Mouse (Mus musculus) kidney, embryonic 16.5 days (tissue): ENCODE results near the gene Sppl2b. TPM values are rescaled to one million over a fixed set of nuclear protein-coding genes. Genes with fewer than 3 reads are reported as not detected.
A peak's percentile ranks its signal among the peaks of the same experiment; 100 is the strongest.

Experiments used
- ATAC-seq: fragments of 200-750 bp; cut with Nextera tagmentation; 2 replicates; pipeline ENCODE4 v1.8.0; 2017; ENCODE audit warnings: moderate TSS enrichment; ENCODE audit not compliant: low FRiP score, low TSS enrichment
- H3K27ac ChIP-seq: fragments of 300-500 bp; sonication (generic); 2 replicates; pipeline ENCODE4 v1.5.1; 2014; ENCODE audit warnings: low read length
- H3K27me3 ChIP-seq: fragments of 300-500 bp; sonication (generic); 2 replicates; pipeline ENCODE4 v1.6.1; 2014; ENCODE audit warnings: low read length, control low read depth, mixed read lengths; ENCODE audit not compliant: insufficient read depth
- H3K36me3 ChIP-seq: fragments of 300-500 bp; sonication (generic); 2 replicates; pipeline ENCODE4 v1.6.1; 2014; ENCODE audit warnings: low read length, control low read depth, mixed read lengths; ENCODE audit not compliant: insufficient read depth
- H3K4me1 ChIP-seq: fragments of 300-500 bp; sonication (generic); 2 replicates; pipeline ENCODE4 v1.6.1; 2014; ENCODE audit warnings: low read length, control low read depth, mixed read lengths; ENCODE audit not compliant: insufficient read depth
- H3K4me2 ChIP-seq: fragments of 300-500 bp; sonication (generic); replicated peaks from 2 replicates; pipeline ENCODE4 v1.6.1; 2014; ENCODE audit warnings: low read depth, low read length
- H3K4me3 ChIP-seq: fragments of 300-500 bp; sonication (generic); 2 replicates; pipeline ENCODE4 v1.5.1; 2014; ENCODE audit warnings: mild to moderate bottlenecking, low read length
- H3K9ac ChIP-seq: fragments of 300-500 bp; sonication (generic); replicated peaks from 2 replicates; pipeline ENCODE4 v1.6.1; 2014; ENCODE audit warnings: low read length
- H3K9me3 ChIP-seq: fragments of 300-500 bp; sonication (generic); 2 replicates; pipeline ENCODE4 v1.6.1; 2016; ENCODE audit warnings: low read length, control low read depth
- WGBS: fragments of 180-500 bp; shearing (Covaris S2); extraction: QIAGEN DNeasy Blood & Tissue Kit; methylation state at CpG from one replicate; pipeline ENCODE4 v1.1.7; 2014; 5-methylcytosine and 5-hydroxymethylcytosine counted together
- polyA plus RNA-seq: library from polyadenylated mRNA; unstranded; fragments of >200 nt; fragmentation: Nextera tagmentation; extraction: Ambion mirVana; gene quantifications from 2 replicates; pipeline ENCODE4 v1.2.1, GENCODE M21; 2015

Sppl2b gene
- 52.6 and 54.0 TPM in 2 replicates for polyA plus RNA-seq

GRCm38 (mm10) chr10:80854913-80855748, at the start of gene Sppl2b, which contains the start of gene Lsm7:
TSS of gene Sppl2b (plus strand) at chr10:80855275.
TSS of gene Lsm7 (minus strand) at chr10:80855209.
- ATAC-seq = peak; percentile 84
- no peaks in the 10 kb centered on the region for H3K27me3 ChIP-seq
- H3K4me3 ChIP-seq = peak within 1 kb of the TSS; percentile 76
- peak within 1 kb of the TSS; percentile 99 for H3K4me2 ChIP-seq
- H3K4me1 ChIP-seq = peaks cover 22% of the 10 kb centered on the region
- H3K9ac ChIP-seq = peak within 1 kb of the TSS; percentile 94
- H3K36me3 ChIP-seq = peaks cover 21% of the 10 kb centered on the region; the same call in 1 of the 2 replicates
- H3K27ac ChIP-seq = peak within 1 kb of the TSS; percentile 34; the same call in 1 of the 2 replicates
- WGBS = under 1% methylated on average over 81 of the region's 81 CpGs
- H3K9me3 ChIP-seq = no peaks in the 10 kb centered on the region

GRCm38 (mm10) chr10:80805322-80805721, 49.8 kb upstream of the Sppl2b start:
- no peak overlapping the region for H3K4me3 ChIP-seq
- H3K4me1 ChIP-seq = peaks cover 46% of the 10 kb centered on the region
- no peak overlapping the region for H3K4me2 ChIP-seq
- peaks cover 6% of the 10 kb centered on the region for H3K27me3 ChIP-seq
- no peaks in the 10 kb centered on the region for H3K9me3 ChIP-seq
- peaks cover 46% of the 10 kb centered on the region for H3K36me3 ChIP-seq
- 78% methylated on average over 5 of the region's 5 CpGs for WGBS
- H3K27ac ChIP-seq = no peak overlapping the region
- no peak for ATAC-seq
- no peak overlapping the region for H3K9ac ChIP-seq

DNA sequence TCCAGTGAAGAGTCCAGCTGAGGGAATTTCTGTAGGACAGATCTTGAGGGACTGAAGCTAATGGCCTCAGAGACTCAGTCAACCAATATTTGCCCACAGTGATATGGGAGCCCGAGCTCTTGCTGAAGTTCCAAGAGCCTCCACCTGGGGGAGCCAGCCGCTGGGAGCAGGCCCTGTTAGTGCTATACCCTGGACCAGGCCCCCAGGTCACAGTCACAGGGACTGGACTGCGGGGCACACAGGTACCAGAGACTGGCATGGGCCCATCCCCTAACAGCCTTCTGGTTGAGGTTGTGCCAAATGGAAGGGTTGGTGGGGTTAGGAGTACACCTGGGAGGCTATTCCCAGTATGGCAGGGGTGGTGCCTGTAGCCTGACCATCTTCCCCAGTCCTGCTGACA, 49.1 kb upstream of the Sppl2b start:
- H3K4me2 ChIP-seq = no peak overlapping the region
- H3K27ac ChIP-seq = no peak overlapping the region
- H3K36me3 ChIP-seq = peaks cover 42% of the 10 kb centered on the region
- peak; percentile 44 for ATAC-seq
- H3K4me1 ChIP-seq = peaks cover 48% of the 10 kb centered on the region
- H3K9me3 ChIP-seq = no peaks in the 10 kb centered on the region
- no peak overlapping the region for H3K9ac ChIP-seq
- WGBS = 19% methylated on average over 3 of the region's 3 CpGs
- H3K4me3 ChIP-seq = no peak overlapping the region
- peaks cover 6% of the 10 kb centered on the region for H3K27me3 ChIP-seq

- peak overlapping the region; percentile 66 for H3K27ac ChIP-seq
- H3K9ac ChIP-seq = peak overlapping the region; percentile 70
- peak overlapping the region; percentile 49 for H3K4me3 ChIP-seq
- peaks cover 6% of the 10 kb centered on the region for H3K27me3 ChIP-seq
- peak; percentile 1; the same call in 1 of the 2 replicates for ATAC-seq
- 42% methylated on average over 34 of the region's 34 CpGs for WGBS
- H3K9me3 ChIP-seq = no peaks in the 10 kb centered on the region
- H3K36me3 ChIP-seq = peaks cover 36% of the 10 kb centered on the region
- peaks cover 48% of the 10 kb centered on the region for H3K4me1 ChIP-seq
- H3K4me2 ChIP-seq = peak overlapping the region; percentile 95
Measured at GRCm38 (mm10) chr10:80806341-80807056, 48.6 kb upstream of the Sppl2b start.

DNA sequence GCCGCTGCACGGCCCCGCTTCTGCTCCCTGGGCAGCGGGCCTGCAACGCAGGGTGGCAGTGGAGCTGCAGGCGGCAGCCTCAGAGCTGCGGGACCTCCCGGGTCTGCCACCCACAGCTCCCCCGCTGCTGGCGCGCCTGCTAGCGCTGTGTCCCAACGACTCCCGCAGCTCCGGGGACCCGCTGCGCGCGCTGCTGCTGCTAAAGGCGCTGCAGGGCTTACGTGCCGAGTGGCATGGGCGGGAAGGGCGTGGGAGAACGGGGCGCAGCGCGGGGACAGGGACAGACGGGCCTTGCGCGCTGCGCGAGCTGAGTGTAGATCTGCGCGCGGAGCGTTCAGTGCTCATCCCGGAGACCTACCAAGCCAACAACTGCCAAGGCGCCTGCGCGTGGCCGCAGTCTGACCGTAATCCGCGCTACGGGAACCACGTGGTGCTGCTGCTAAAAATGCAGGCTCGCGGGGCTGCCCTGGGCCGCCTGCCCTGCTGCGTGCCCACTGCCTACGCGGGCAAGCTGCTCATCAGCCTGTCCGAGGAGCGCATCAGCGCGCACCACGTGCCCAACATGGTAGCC, 47.9 kb upstream of the Sppl2b start:
- Histone ChIP-seq H3K4me1 (peaks cover 48% of the 10 kb centered on the region), H3K4me3 (peak overlapping the region; percentile 49)
- WGBS = under 1% methylated on average over 58 of the region's 58 CpGs

GRCm38 (mm10) chr10:80808099-80808984, 46.7 kb upstream of the Sppl2b start:
- 17% methylated on average over 40 of the region's 40 CpGs for WGBS
- H3K4me2 ChIP-seq = peak overlapping the region; percentile 95
- peak overlapping the region; percentile 49 for H3K4me3 ChIP-seq
- H3K9ac ChIP-seq = peak overlapping the region; percentile 70
- H3K9me3 ChIP-seq = no peaks in the 10 kb centered on the region
- H3K36me3 ChIP-seq = peaks cover 19% of the 10 kb centered on the region
- H3K27me3 ChIP-seq = peaks cover 6% of the 10 kb centered on the region
- ATAC-seq = peak; percentile 4; the same call in 1 of the 2 replicates
- peak overlapping the region; percentile 66 for H3K27ac ChIP-seq
- H3K4me1 ChIP-seq = peaks cover 52% of the 10 kb centered on the region

More for the DNA sequence above, 47.9 kb upstream of the Sppl2b start:
- peaks cover 31% of the 10 kb centered on the region for H3K36me3 ChIP-seq
- peaks cover 6% of the 10 kb centered on the region for H3K27me3 ChIP-seq
- no peaks in the 10 kb centered on the region for H3K9me3 ChIP-seq
- peak overlapping the region; percentile 70 for H3K9ac ChIP-seq
- peak overlapping the region; percentile 66 for H3K27ac ChIP-seq
- ATAC-seq = peak; percentile 55
- H3K4me2 ChIP-seq = peak overlapping the region; percentile 95

DNA sequence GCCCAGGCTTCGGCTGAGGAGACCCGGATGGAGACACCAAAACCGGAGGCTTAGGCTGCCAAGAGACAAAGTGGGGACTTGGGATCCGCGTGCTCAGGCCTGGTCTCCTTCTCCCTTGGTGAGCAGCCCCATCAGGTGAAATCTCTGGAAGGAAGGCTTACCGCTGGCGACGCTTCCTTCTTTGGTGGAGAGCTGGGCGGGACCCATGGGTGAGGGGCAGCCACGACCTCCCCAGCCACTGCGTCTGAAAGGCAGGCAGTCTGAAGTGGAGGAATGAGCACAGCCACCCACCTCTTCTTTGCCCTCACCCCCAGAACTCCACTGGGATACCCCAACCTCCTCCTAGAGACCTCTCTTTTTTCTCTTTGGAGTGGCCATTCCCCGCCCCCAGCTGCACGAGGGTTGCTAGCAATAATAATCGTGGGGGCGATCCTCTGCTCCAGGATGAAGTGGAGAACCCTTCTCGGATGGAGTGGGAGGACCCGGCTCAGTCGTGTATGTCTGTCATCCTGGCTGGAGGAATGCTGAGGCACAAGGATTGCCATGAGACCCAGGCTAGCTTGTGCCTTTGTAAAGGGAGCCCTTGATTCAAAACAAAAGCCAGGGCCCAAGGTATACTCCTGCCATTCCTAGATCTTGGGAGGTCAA, 46.0 kb upstream of the Sppl2b start:
- Histone ChIP-seq H3K9ac (peak overlapping the region; percentile 70), H3K9me3 (no peaks in the 10 kb centered on the region), H3K36me3 (peaks cover 11% of the 10 kb centered on the region), H3K4me1 (peaks cover 52% of the 10 kb centered on the region), H3K27ac (peak overlapping the region; percentile 50), H3K27me3 (peaks cover 6% of the 10 kb centered on the region), H3K4me3 (peak overlapping the region; percentile 49), H3K4me2 (peak overlapping the region; percentile 95)
- no peak for ATAC-seq
- 5% methylated on average over 18 of the region's 18 CpGs for WGBS

GRCm38 (mm10) chr10:80810084-80810483, 45.0 kb upstream of the Sppl2b start:
- 5% methylated on average over 20 of the region's 20 CpGs for WGBS
- H3K4me3 ChIP-seq = peak overlapping the region; percentile 16; the same call in 1 of the 2 replicates

More at GRCm38 (mm10) chr10:80810084-80810483, 45.0 kb upstream of the Sppl2b start:
- peaks cover 52% of the 10 kb centered on the region for H3K4me1 ChIP-seq
- no peaks in the 10 kb centered on the region for H3K9me3 ChIP-seq
- H3K4me2 ChIP-seq = peak overlapping the region; percentile 44
- H3K27ac ChIP-seq = no peak overlapping the region
- peaks cover 6% of the 10 kb centered on the region for H3K27me3 ChIP-seq
- H3K36me3 ChIP-seq = peaks cover 1% of the 10 kb centered on the region
- peak overlapping the region; percentile 49; the same call in 1 of the 2 replicates for H3K9ac ChIP-seq
- no peak for ATAC-seq
